Mouse (Mus musculus): Measurements from ENCODE around the gene Htra1.

The Htra1 gene

GRCm38 (mm10) chr7:130934654-130935053 is 1.3 kb upstream of the Htra1 start:
- in situ Hi-C loops (cut with MboI, MseI): no loop called here

GRCm38 (mm10) chr7:130935421-130935792 is 504 bp upstream of the Htra1 start:
- in situ Hi-C loops (cut with MboI, MseI): no loop called here

GRCm38 (mm10) chr7:130936472-130936951 is 601 bp downstream of the Htra1 start:
- in situ Hi-C loops (cut with MboI, MseI): no loop called here

- in situ Hi-C loops (cut with MboI, MseI): no loop called here
Observed at GRCm38 (mm10) chr7:130937266-130937841, 1.4 kb downstream of the Htra1 start.

- in situ Hi-C loops (cut with MboI, MseI): no loop called here
Observed at GRCm38 (mm10) chr7:130938005-130938404, 2.1 kb downstream of the Htra1 start.

GRCm38 (mm10) chr7:130938896-130939295 is 3.0 kb downstream of the Htra1 start:
- in situ Hi-C loops (cut with MboI, MseI): no loop called here

- in situ Hi-C loops (cut with MboI, MseI): no loop called here
Observed at GRCm38 (mm10) chr7:130940733-130941132, 4.8 kb downstream of the Htra1 start.

GRCm38 (mm10) chr7:130943280-130943895 is 7.5 kb downstream of the Htra1 start:
- in situ Hi-C loops (cut with MboI, MseI): no loop called here

- in situ Hi-C loops (cut with MboI, MseI): no loop called here
Observed at GRCm38 (mm10) chr7:130944766-130945475, 9.0 kb downstream of the Htra1 start.

- in situ Hi-C loops (cut with MboI, MseI): no loop called here
Observed at GRCm38 (mm10) chr7:130945730-130946129, 9.8 kb downstream of the Htra1 start.

- in situ Hi-C loops (cut with MboI, MseI): no loop called here
Observed at GRCm38 (mm10) chr7:130946303-130946702, 10.4 kb downstream of the Htra1 start.

- in situ Hi-C loops (cut with MboI, MseI): no loop called here
Observed at GRCm38 (mm10) chr7:130948563-130949208, 12.8 kb downstream of the Htra1 start.

- in situ Hi-C loops (cut with MboI, MseI): no loop called here
Observed at GRCm38 (mm10) chr7:130949331-130949751, 13.4 kb downstream of the Htra1 start.

GRCm38 (mm10) chr7:130950482-130950881 is 14.6 kb downstream of the Htra1 start:
- in situ Hi-C loops (cut with MboI, MseI): loop anchor here in 1 of 2 experiments (25.0 kb wide), 1 partner anchor 1788 kb away; no protein-coding TSS in a partner anchor

- in situ Hi-C loops (cut with MboI, MseI): loop anchor here in 1 of 2 experiments (25.0 kb wide), 1 partner anchor 1789 kb away; no protein-coding TSS in a partner anchor
Observed at GRCm38 (mm10) chr7:130951004-130951403, 15.1 kb downstream of the Htra1 start.

GRCm38 (mm10) chr7:130953376-130953775 is 17.5 kb downstream of the Htra1 start:
- in situ Hi-C loops (cut with MboI, MseI): loop anchor here in 1 of 2 experiments (25.0 kb wide), 1 partner anchor 1791 kb away; no protein-coding TSS in a partner anchor

- in situ Hi-C loops (cut with MboI, MseI): loop anchor here in 1 of 2 experiments (25.0 kb wide), 1 partner anchor 1792 kb away; no protein-coding TSS in a partner anchor
Observed at GRCm38 (mm10) chr7:130954177-130954601, 18.3 kb downstream of the Htra1 start.

GRCm38 (mm10) chr7:130958551-130958950 is 22.6 kb downstream of the Htra1 start:
- in situ Hi-C loops (cut with MboI, MseI): loop anchor here in 1 of 2 experiments (25.0 kb wide), 1 partner anchor 1796 kb away; no protein-coding TSS in a partner anchor

- in situ Hi-C loops (cut with MboI, MseI): loop anchor here in 1 of 2 experiments (25.0 kb wide), 1 partner anchor 1798 kb away; no protein-coding TSS in a partner anchor
Observed at GRCm38 (mm10) chr7:130959868-130960267, 24.0 kb downstream of the Htra1 start.

GRCm38 (mm10) chr7:130961429-130961828 is 25.5 kb downstream of the Htra1 start:
- in situ Hi-C loops (cut with MboI, MseI): loop anchor here in 1 of 2 experiments (25.0 kb wide), 1 partner anchor 1799 kb away; no protein-coding TSS in a partner anchor

GRCm38 (mm10) chr7:130964686-130965085 is 28.8 kb downstream of the Htra1 start:
- in situ Hi-C loops (cut with MboI, MseI): loop anchor here in 1 of 2 experiments (25.0 kb wide), 1 partner anchor 1802 kb away; no protein-coding TSS in a partner anchor
